Mouse (Mus musculus) intestine, embryonic 14.5 days (tissue): Measurements from ENCODE around the gene Rac3. TPM values are rescaled to one million over a fixed set of nuclear protein-coding genes. Genes with fewer than 3 reads are reported as not detected.
"Not testable (repeated sequence)": the region's sequence is repeated elsewhere in the genome, so short reads cannot be mapped to it uniquely, and the experiment has no call there.

Experiments
- ATAC-seq: fragments of 200-750 bp; cut with Nextera tagmentation; replicated peaks from 2 replicates; pipeline ENCODE4 v1.8.0; 2017; ENCODE audit warnings: low read depth, moderate number of reproducible peaks, moderate TSS enrichment, moderate library complexity; ENCODE audit not compliant: low FRiP score, low TSS enrichment
- DNase-seq: peaks from one replicate; pipeline ENCODE4 v3.0.0-alpha.2; 2018; ENCODE audit warnings: low spot score
- H3K27ac ChIP-seq: fragments of 300-500 bp; sonication (generic); 2 replicates; pipeline ENCODE4 v1.5.1; 2014; ENCODE audit warnings: low read depth, mild to moderate bottlenecking, control low read depth
- H3K27me3 ChIP-seq: fragments of 300-500 bp; sonication (generic); replicated peaks from 2 replicates; pipeline ENCODE4 v1.6.1; 2014; ENCODE audit warnings: low read length, control low read depth; ENCODE audit not compliant: control insufficient read depth, insufficient read depth
- H3K36me3 ChIP-seq: fragments of 300-500 bp; sonication (generic); 2 replicates; pipeline ENCODE4 v1.6.1; 2014; ENCODE audit warnings: low read length, control low read depth; ENCODE audit not compliant: control insufficient read depth, insufficient read depth
- H3K4me1 ChIP-seq: fragments of 300-500 bp; sonication (generic); replicated peaks from 2 replicates; pipeline ENCODE4 v1.6.1; 2014; ENCODE audit warnings: low read length, control low read depth, mixed read lengths; ENCODE audit not compliant: control insufficient read depth, insufficient read depth
- H3K4me2 ChIP-seq: fragments of 300-500 bp; sonication (generic); 2 replicates; pipeline ENCODE4 v1.6.1; 2014; ENCODE audit warnings: low read length
- H3K4me3 ChIP-seq: fragments of 300-500 bp; sonication (generic); 2 replicates; pipeline ENCODE4 v1.5.1; 2014; ENCODE audit warnings: low read depth, low read length, control low read depth, mixed read lengths
- H3K9ac ChIP-seq: fragments of 300-500 bp; sonication (generic); 2 replicates; pipeline ENCODE4 v1.6.1; 2014; ENCODE audit warnings: mild to moderate bottlenecking, low read length
- H3K9me3 ChIP-seq: fragments of 300-500 bp; sonication (generic); 2 replicates; pipeline ENCODE4 v1.6.1; 2016; ENCODE audit warnings: low read length, control low read depth; ENCODE audit not compliant: control insufficient read depth
- WGBS: fragments of 180-500 bp; shearing (Covaris S2); extraction: QIAGEN DNeasy Blood & Tissue Kit; methylation state at CpG from one replicate; pipeline ENCODE4 v1.1.7; 2014; 5-methylcytosine and 5-hydroxymethylcytosine counted together
- polyA plus RNA-seq: library from polyadenylated mRNA; unstranded; fragments of >200 nt; fragmentation: Nextera tagmentation; extraction: Ambion mirVana; gene quantifications from 2 replicates; pipeline ENCODE4 v1.2.1, GENCODE M21; 2014

Gene Rac3
- polyA plus RNA-seq, 1 experiment from 2014 or later, result 10.2 TPM

GRCm38 (mm10) chr11:120747974-120748373 lies 26.7 kb downstream of the Rac3 start:
- Histone ChIP-seq H3K4me2 (no peak overlapping the region), H3K9me3 (no peaks in the 10 kb centered on the region), H3K4me3 (no peak overlapping the region), H3K36me3 (no peaks in the 10 kb centered on the region), H3K27ac (no peak overlapping the region), H3K4me1 (no peaks in the 10 kb centered on the region), H3K9ac (no peak overlapping the region), H3K27me3 (no peaks in the 10 kb centered on the region)
- WGBS, result 81% methylated on average over 4 of the region's 4 CpGs
- no peak for ATAC-seq
- no peak for DNase-seq

GRCm38 (mm10) chr11:120749430-120749829 lies 28.2 kb downstream of the Rac3 start:
- H3K4me2 ChIP-seq, result no peak overlapping the region

GRCm38 (mm10) chr11:120751606-120752005 lies 30.3 kb downstream of the Rac3 start:
- DNase-seq (no peak), ATAC-seq (no peak)
- Histone ChIP-seq H3K27me3 (no peaks in the 10 kb centered on the region), H3K4me1 (no peaks in the 10 kb centered on the region), H3K4me2 (no peak overlapping the region), H3K9ac (no peak overlapping the region), H3K27ac (no peak overlapping the region), H3K36me3 (no peaks in the 10 kb centered on the region), H3K9me3 (no peaks in the 10 kb centered on the region), H3K4me3 (no peak overlapping the region)
- WGBS, result 73% methylated on average over 4 of the region's 4 CpGs

More at GRCm38 (mm10) chr11:120749430-120749829, 28.2 kb downstream of the Rac3 start:
- 58% methylated on average over 8 of the region's 8 CpGs for WGBS
- H3K4me1 ChIP-seq, result no peaks in the 10 kb centered on the region
- DNase-seq (no peak), ATAC-seq (no peak)
- no peaks in the 10 kb centered on the region for H3K9me3 ChIP-seq
- H3K9ac ChIP-seq, result no peak overlapping the region
- no peaks in the 10 kb centered on the region for H3K27me3 ChIP-seq
- no peak overlapping the region for H3K4me3 ChIP-seq
- no peaks in the 10 kb centered on the region for H3K36me3 ChIP-seq
- H3K27ac ChIP-seq, result no peak overlapping the region

GRCm38 (mm10) chr11:120760236-120760635 lies 39.0 kb downstream of the Rac3 start:
- no peaks in the 10 kb centered on the region for H3K4me1 ChIP-seq
- H3K4me3 ChIP-seq, result no peak overlapping the region
- H3K36me3 ChIP-seq, result no peaks in the 10 kb centered on the region
- H3K9me3 ChIP-seq, result peaks cover 12% of the 10 kb centered on the region
- H3K27ac ChIP-seq, result no peak overlapping the region
- no peak for DNase-seq
- no peak for ATAC-seq
- 85% methylated on average over 9 of the region's 9 CpGs for WGBS
- no peak overlapping the region for H3K9ac ChIP-seq
- no peaks in the 10 kb centered on the region for H3K27me3 ChIP-seq
- no peak overlapping the region for H3K4me2 ChIP-seq

GRCm38 (mm10) chr11:120761811-120762671 lies 40.8 kb downstream of the Rac3 start:
- ATAC-seq (peak; percentile 70), DNase-seq (no peak)
- H3K36me3 ChIP-seq, result no peaks in the 10 kb centered on the region
- 0 out of 2 replicates have a peak overlapping the region, but pooled peaks have one; percentile 29 for H3K4me2 ChIP-seq
- H3K9ac ChIP-seq, result no peak overlapping the region
- H3K4me3 ChIP-seq, result no peak overlapping the region
- no peaks in the 10 kb centered on the region for H3K27me3 ChIP-seq
- H3K27ac ChIP-seq, result peak overlapping the region; percentile 57; the same call in 1 of the 2 replicates
- 65% methylated on average over 14 of the region's 14 CpGs for WGBS
- no peaks in the 10 kb centered on the region for H3K4me1 ChIP-seq
- H3K9me3 ChIP-seq, result peaks cover 12% of the 10 kb centered on the region

GRCm38 (mm10) chr11:120762672-120763041 lies 41.4 kb downstream of the Rac3 start, which contains the start of gene Hmga1b:
Gene Hmga1b (plus strand): TSS chr11:120762794.
- ATAC-seq, result peak; percentile 61; the same call in 1 of the 2 replicates
- H3K4me3 ChIP-seq, result not testable (repeated sequence)

GRCm38 (mm10) chr11:120763121-120763999 lies 42.1 kb downstream of the Rac3 start:
- H3K27me3 ChIP-seq, H3K9ac ChIP-seq, H3K36me3 ChIP-seq, H3K9me3 ChIP-seq, H3K4me3 ChIP-seq, H3K27ac ChIP-seq, DNase-seq, H3K4me1 ChIP-seq: not testable (repeated sequence)
- H3K4me2 ChIP-seq, result peak overlapping the region; percentile 29
- peak; percentile 53 for ATAC-seq
- WGBS, result 7% methylated on average over 5 of the region's 23 CpGs

More at GRCm38 (mm10) chr11:120762672-120763041, 41.4 kb downstream of the Rac3 start, which contains the start of gene Hmga1b:
- H3K27me3 ChIP-seq, H3K4me1 ChIP-seq, H3K36me3 ChIP-seq, H3K9ac ChIP-seq: not testable (repeated sequence)
- WGBS, result 16% methylated on average over 12 of the region's 14 CpGs
- Histone ChIP-seq H3K4me2 (peak within 1 kb of the TSS; percentile 29), H3K9me3 (peaks cover 11% of the 10 kb centered on the region), H3K27ac (peak within 1 kb of the TSS; percentile 57; the same call in 1 of the 2 replicates)
- peak; percentile 63 for DNase-seq

- H3K27me3 ChIP-seq, H3K4me3 ChIP-seq, H3K9ac ChIP-seq, H3K4me2 ChIP-seq, H3K4me1 ChIP-seq, H3K9me3 ChIP-seq, ATAC-seq, DNase-seq, H3K27ac ChIP-seq, H3K36me3 ChIP-seq: not testable (repeated sequence)
- 61% methylated on average over 3 of the region's 7 CpGs for WGBS
These were observed 45.8 kb downstream of the Rac3 start for GRCm38 (mm10) chr11:120767023-120767422.
